Mouse (Mus musculus): ENCODE results near the gene Sv2a.

Gene Sv2a

DNA sequence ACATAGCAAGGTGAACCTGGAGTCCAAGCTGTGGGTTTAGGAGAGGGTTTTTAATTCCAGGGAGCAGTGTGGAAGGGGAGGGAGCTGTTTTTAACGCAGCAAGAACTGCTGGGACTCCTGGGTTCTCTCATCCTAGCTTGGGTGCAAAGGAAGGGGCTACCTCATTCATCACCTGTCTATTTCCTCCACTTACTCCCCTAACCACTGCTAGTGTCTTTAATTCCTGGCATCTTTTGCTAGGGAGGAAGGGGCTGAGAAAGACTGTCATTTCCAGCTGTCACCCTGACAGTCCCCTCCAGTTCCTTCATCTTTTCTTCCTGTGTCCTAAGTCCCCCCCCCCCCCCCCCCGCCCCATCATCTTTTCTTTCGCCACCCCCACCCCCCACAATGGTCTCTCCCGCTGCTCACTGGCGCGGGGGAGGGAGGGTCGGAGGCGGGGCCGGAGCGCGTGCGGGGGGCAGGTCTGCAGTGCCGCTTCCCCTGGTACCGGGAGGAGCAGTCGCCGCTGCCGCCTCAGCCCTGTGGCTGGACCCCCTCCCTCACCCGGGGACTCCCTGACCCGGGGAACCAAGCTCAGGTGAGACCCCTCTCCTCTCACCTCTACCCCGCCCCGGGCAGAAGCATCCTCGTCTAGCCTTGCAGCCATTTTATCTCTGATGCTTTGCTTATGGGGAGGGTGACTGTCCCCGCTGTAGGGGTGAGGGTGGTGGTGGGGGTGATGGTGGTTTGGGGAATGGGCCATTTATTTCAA, at the start of gene Sv2a:
Sv2a (plus strand) TSS at position 425 of the 751 bp plus-strand sequence.
- in situ Hi-C loops (cut with MboI): no loop called here

DNA sequence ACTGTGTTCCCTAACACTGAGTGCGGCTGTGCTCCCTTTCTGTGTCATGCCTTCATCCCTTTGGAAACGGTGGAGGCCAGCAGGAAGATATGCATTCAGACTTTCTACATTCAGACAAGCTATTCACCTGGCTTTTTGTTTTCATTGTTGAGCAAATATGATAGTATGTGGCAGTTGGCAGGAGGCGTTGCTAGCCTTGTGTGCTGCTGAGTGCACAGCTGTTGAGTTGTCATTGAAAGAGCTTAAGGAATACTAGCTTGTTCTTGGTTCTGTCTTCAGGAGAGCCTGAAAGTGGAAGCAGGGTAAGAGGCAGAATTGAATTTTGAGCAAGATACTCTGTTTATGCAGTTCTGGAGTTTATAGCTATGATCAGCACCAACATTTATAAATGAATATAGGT, 48.5 kb upstream of the Sv2a start:
- in situ Hi-C loops (cut with MboI): no loop called here

DNA sequence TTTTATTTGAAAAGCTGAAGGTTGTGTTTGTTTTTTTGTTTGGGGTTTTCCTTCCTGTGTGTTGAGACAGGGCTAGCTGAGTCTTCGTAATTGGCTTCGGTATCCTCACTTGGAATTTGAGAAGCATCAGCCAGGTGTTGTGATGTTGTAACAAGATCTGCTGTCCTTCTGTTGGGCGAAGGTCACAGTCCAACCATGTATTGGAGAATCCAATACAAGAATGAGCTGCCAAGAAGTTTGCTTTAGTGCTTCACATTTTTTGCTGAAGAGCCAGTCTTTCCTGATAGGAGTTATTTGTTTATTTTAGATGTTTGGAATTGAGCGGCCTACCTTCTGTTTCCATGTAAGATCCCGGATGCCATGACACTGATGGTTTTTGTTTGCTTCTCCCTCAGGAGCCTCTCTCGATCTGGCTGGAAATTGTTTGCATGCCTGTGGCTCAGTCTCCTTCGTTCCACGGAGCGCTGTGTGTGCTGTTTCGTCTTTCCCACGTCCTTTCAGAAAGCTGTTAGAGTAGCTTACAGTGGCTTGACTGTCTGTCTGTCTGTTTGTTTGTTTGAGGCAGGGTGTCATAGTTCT, 47.5 kb upstream of the Sv2a start:
- in situ Hi-C loops (cut with MboI): no loop called here

DNA sequence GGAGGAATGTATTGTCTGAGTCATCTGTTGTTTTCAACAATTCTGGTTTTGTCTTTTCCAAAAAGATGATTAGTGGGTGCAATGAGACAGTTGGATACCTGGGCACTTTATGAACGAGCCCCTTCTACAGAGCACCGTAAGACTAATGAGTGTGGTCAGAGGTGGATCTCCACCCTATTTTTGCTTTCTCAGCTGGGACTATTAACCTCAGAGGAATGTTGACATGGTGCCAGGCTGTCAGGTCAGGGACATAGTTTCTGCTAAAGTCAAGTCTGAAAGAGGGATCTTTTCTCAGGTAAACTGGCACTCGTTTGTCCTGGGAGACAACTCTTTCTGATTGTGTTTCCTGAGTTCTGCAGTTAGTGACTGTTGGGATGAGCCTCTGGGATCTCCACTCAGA, 45.9 kb upstream of the Sv2a start:
- in situ Hi-C loops (cut with MboI): no loop called here

DNA sequence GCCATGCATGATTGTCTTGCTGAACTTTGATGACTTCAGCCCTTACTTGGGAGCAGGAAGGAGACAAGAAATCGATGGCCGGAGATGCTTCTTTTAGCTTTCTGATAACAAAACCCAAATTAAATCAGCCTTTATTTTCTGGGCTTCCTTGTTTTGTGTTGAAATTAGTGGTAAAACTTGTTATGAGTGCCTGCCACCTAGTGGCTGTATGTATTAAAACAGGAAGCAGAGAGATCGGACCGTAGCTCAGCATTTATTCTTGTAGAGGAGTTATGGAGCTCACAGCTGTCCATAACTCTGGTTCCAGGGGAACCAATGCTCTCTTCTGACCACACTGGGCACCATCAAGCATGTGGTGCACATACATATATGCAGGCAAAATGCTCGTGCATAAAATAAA, 33.0 kb upstream of the Sv2a start:
- in situ Hi-C loops (cut with MboI): loop anchor here (5.0 to 10.0 kb wide), 2 partner anchors 66 to 183 kb away; no protein-coding TSS in a partner anchor

DNA sequence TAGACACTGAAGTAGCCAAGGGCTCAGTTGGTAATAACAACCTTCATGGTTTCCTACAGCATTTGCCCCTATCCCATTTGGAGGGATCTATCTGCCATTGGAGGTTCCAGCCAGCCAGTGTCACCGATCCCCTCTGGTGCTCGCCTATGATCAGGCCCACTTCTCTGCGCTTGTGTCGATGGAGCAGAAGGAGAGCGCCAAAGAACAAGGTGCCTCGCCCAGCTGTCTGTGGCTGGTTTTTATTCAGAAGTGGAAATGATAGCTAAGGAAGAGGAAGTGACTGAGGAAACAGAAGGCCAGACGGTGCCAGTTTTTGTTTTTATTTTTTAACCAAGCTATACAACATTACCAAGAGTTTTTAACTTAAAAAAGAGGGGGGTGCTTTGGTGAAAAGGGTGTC, 29.1 kb upstream of the Sv2a start:
- in situ Hi-C loops (cut with MboI): no loop called here

DNA sequence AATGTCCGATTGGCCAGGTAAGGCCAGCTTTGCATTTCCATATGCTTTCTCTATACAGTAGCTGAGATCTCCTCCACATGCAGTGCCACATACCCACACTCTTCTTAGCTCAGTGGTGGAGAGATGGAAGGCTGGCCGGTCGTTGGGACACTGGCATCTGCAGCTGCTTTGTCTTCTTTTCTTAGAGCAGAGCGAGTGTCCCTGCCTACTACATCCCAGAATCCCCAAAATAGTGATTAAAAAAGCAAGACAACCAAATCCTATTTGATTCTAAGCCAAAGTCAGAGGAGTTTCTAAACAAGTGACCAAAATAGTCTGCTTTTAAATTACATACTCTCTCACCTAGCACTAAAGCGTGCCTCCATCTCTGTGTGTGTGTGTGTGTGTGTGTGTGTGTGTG, 28.3 kb upstream of the Sv2a start:
- in situ Hi-C loops (cut with MboI): no loop called here

DNA sequence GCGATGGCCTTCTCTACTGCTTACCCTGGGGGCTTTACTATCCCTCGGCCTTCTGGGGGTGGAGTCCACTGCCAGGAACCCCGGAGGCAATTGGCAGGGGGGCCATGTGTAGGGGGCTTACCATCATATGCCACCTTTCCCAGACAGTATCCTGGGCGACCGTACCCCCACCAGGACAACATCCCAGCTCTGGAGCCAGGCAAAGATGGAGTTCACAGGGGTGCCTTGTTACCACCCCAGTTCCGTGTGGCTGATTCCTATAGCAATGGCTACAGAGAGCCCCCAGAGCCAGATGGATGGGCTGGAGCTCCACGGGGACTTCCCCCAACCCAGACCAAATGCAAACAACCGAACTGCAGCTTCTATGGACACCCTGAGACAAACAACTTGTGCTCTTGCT, 25.4 kb upstream of the Sv2a start:
- in situ Hi-C loops (cut with MboI): no loop called here

DNA sequence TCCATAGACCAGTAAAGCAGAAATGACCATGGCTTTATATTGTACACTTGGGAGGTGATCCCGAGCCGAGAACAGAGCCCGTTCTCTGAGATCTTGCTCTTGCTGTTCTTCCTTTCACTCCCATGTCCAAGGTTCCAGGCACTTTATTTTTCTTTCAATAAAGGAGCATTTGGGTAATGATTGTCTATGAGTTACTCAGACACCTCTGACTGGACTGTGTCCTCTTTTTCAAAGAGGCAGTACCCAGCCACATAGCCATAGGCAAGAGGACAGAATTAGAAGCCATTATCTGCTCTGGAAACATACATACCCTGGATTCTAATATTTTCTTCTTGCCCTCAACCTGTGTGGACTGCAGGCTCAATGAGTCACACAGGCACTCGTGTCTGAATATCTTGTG, 21.1 kb upstream of the Sv2a start:
- in situ Hi-C loops (cut with MboI): no loop called here

DNA sequence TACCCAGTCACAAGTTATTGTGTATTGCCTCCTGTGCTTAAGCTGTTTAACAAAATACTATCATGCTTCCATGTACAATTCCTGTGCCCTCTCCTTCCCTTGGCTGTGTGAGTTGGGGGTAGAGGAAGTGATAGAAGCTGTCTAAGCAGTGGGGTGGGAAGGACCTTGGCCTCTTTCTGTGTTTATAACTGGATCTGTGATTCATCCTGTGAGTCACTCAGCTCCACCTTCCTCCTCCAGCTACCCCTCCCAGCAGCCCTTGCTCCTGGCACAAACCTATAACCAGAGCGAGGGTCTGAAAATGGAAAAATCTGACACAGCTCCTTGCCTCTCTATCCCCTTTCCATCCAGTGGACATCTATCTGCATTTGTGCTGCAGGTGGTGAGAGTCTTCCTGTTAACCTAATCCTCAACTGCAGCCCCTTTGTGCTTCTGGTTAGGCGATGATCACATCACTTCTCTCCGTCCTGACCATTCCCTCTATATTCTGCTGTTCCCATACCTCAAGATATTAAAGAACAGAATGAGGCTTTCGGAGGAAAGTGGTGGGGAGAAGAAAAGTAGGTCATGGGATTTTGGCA, 20.6 kb upstream of the Sv2a start:
- in situ Hi-C loops (cut with MboI): no loop called here

DNA sequence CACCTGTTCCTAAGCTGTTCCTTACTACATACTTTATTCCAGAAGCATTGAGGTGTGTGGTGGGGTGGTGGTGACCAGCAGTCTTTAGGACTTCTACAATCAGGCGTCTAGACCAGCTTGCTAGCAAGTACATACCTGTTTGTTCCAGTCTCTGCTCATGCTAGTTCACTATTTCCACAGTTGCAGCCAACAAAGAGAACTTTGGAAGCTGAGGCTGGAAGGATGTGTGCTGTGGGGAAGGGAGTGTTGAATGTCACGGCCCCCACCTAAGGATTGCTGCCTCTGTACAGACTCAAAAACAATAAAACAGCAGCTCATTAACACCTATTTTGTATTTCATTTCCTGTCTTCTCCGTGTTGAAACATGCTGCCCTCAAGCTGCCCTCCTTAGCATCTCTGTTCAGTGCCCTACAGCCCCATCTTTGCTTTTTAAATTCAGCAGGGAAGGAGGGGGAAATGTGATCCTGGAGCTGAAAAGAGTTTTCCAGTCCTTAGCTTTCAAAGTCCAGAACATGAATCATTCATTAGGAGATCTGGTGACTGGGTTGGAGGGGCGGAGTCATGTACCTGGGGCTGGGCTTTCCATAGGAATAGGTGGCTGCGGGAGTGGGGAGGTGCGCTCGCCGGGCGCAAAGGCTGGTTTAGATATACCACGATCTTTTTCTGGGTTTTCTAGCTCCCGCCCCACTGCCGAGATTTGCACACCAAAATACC, 20.0 kb upstream of the Sv2a start:
- in situ Hi-C loops (cut with MboI): no loop called here

DNA sequence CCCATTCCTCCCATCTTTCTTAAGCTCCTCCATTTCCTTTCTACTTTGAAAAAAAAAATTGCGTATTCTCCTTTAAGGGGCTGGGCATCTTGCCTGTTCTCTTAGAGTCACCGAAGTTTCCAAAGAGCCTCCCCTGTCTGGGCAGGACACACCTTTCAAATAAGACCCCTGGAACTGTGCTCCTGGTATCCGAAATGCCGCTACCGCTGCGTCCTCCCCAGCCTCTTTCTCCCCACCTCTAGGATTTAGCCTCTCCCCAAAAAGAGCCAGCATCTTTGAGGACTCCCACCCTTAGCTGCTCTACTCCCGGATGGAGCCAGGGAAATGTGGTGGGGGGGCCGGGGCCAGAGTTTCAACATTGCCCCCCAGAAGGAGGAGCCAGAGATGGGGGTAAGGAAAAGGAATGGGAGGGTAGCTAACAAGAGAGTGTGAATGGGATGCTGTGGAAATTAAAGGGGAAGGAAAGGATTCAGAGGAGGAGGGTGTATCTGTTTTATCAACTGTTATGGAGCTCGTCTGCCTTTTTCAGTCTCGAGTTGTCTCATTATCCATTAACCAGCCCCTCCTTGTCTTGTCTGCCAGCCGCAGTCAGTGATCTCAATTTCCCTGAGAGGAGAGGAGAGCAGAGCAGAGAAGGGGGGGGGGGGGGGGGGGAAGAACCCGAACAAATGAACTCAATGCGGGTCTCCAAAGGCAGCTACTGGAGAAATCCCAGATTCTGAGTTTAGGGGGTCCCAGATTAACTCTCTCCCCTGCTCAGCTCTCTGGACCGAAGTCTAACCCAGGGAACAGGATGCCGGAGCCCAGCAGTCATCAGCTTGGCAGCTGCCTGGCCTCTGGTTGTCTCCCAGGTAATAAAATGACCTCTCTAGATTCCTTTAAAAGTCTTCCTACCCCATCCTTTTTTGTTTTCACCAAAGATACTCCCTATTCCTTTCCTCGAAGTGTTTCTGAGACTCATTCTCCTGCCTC, 18.8 kb upstream of the Sv2a start, which contains the start of gene Mtmr11:
Mtmr11 (plus strand) TSS at position 136 of the 972 bp plus-strand sequence.
- in situ Hi-C loops (cut with MboI): no loop called here

DNA sequence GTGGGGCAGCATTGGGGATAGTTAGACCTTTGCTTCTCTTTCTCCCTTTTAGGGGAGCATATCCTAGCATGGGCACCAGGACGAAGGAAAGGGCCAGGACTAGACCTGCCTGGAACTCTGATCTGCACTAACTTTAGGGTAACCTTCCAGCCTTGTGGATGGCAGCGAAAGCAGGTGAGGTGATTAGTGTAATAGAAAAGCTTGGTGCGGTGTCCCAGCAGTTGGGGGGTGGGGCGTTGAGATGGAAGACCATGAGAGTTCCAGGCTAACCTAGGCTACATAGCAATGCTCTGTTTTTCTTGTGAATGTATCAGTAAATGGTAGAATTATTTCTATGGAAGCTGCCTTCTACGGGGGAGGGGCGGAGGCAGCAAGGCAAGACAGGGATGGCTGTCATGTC, 17.9 kb upstream of the Sv2a start:
- in situ Hi-C loops (cut with MboI): no loop called here

DNA sequence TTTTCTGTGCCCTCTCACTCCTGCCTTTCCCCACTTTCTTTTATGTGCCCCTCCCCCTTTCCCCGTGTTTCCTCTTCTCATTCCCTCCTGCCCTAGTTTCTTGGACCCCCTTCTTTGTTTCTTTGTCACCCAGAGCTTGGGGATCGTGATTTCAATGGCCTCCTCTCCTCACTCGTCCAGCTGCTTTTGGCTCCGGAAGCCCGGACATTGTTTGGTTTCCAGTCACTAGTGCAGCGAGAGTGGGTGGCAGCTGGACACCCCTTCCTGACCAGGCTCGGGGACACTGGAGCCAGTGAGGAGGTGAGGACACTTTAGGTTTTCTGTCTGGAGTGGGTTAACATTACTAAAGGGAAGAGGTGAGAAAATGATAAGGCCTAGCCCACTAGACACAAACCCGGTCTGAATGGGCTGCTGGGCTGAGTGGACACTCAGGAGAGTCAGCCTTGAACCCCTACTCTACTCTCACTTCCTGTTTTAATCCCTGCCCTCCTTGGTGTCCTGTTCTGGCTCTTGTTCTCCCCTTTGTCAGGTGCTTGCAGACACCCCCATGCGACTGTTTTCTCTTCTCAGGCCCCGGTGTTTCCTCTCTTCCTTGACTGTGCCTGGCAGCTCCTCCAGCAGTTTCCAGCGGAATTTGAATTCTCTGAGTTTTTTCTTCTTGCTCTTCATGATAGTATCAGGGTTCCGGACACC, 12.3 kb upstream of the Sv2a start:
- in situ Hi-C loops (cut with MboI): no loop called here

DNA sequence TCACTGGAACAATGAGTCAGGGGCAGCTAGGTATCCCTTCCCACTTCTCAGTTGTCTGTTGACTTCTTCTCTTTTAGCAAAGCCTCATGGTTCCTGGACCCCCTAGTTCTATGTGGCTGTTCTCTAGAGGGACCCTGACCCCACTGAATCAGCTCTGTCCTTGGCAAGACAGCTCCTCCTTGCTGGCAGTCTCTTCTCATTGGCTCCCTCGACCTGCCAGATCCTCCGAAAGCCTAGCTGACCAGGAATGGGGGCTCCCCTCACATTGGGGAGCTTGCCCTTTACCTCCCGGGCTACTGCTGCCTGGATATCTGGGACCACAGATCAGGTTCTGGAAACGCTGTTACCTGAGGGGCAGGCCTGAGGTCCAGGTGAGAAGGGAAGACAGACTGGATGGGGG, 10.7 kb upstream of the Sv2a start:
- in situ Hi-C loops (cut with MboI): no loop called here

DNA sequence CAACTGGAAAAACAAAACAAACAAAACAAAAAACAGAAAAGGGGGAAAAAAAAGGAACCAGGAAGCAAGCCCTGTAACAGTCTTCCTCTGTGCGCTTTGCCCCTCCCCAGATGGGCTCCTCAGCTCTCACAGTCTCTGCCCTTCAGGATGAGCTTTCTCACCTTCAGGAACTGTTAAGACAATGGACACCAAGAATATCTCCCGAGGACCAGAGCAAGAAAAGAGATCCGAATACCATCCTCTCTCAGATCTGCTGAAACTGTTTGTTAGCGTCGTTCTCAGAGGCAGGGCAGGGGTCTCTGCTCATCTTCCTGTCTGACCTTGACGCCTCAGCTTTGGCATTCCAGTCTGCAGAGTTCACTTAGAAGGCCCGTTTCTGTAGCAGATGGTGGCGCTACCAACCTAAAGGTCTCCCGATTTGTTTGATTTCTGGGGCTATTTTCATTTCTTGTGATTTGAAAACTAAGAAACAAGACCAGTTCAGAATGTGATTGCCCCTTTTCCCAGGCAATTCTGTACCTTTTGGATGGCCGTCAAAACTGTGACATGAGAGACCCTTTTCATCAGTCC, 9.9 kb upstream of the Sv2a start:
- in situ Hi-C loops (cut with MboI): no loop called here

DNA sequence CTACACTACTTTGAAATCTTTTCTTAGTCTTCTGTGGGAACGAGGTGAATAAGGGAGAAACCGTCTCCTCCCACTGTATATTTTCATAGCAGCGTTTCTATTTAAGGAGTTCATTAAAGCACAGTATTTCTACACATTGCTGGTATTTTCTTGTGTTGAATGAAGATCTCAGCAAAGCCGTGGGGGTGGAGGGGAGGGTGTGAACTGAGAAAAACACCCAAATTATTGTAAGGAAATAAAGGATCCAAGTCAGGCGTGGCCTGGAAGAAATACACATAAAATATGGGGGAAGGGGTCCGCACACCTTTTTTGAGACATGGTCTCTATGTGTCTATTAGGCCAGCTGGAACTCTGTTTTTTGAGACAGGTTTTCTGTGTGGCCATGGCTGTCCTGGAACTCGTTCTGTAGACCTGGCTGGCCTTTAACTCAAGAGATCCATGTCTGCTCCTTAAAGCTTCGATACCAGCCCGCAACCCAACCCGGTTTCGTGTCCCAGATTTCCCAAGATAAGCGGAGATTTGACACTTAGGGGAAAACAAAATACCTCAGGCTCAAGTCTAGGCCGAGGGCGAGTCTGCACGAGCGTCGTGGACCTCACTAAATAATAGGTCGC, 9.3 kb upstream of the Sv2a start:
- in situ Hi-C loops (cut with MboI): no loop called here

DNA sequence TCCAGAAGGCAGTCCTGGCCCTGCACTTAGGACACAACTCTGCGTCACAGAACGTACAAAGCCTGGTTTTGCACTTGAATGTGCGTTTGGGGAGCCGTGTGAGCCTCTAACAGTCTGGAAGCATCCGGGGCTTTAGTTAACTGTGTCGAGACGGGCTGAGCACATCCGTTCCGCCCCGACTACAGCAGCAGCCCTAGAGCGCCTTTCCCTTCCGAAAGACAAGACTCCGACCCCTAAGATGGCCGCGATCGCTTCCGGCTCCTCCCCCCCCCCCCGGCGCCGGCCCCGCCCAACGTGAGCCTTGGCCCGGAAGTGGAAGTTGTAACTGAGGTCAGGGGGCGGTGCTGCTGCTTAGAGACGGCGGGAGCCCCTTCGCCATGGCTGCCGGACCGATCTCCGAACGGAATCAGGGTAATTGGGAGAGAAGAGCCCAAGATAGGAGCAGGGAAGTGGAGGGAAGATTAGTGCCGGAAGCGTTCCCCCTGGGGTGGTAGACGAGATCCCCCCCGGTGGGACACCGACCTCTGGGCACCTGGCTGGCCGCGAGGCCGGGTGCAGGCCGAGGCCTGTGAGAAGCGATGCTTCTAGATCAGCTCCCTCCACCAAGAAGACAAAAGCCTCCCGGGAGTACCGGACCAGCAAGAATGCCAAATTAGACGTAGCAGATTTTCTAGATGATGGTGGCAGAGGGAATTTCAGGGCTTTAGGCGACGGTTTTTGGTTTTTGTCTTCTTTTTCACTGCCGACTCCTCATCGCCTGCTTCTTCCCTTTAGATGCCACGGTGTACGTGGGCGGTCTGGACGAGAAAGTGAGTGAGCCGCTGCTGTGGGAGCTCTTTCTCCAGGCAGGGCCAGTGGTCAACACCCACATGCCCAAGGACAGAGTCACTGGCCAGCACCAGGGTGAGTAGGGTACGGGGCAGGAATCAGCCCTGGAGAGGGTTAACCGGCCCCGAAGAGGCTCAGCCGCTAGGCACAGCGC, 8.5 kb upstream of the Sv2a start, which contains the start of gene Sf3b4:
Sf3b4 (plus strand) TSS at position 136 of the 982 bp plus-strand sequence.
- in situ Hi-C loops (cut with MboI): no loop called here

DNA sequence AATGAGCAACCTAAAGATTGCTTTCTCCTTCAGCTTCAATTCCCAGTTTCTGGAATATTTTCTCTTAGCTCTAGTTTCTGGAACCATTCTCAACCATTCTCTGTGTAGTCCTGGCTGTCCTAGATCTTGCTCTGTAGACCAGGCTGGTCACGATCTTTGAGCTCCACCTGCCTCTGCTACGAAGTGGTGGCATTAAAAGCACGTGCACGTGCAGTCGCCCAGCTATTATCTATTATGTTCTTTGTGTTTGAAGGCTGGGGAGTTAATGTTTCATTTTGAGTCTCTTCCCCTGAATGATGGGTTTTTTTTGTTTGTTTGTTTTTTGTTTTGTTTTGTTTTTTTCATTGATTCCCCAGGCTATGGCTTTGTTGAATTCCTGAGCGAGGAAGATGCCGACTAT, 7.8 kb upstream of the Sv2a start:
- in situ Hi-C loops (cut with MboI): no loop called here
